Mouse (Mus musculus) bone marrow macrophage, adult 2 months (primary cell): Measurements from ENCODE around the gene Tbx1.

Experiments
- CTCF ChIP-seq: IDR thresholded peaks from 2 replicates; pipeline ENCODE4 v1.5.1; 2012; ENCODE audit warnings: low read depth, mild to moderate bottlenecking, low read length, moderate library complexity
- POLR2A ChIP-seq: IDR thresholded peaks from 2 replicates; pipeline ENCODE4 v1.6.1; 2012; ENCODE audit warnings: mild to moderate bottlenecking, low read depth, low read length, borderline replicate concordance

DNA sequence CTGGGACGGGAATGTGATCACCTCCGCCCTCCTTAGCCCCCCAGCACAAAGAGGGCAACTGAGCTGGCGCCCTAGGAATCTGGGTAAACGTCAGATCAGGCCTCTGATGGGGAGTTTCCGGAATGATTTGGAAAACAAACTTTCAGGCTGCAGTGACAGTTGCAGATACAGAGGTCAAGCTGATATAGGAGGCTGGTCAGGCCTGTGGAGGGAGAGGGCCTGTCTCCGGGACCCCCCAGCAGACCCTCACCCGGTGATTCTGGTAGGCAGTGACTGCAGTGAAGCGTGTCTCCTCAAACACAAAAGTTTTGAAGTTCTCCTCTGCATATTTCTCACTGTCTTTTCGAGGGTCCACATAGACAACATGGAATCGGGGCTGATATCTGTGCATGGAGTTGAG is 7.3 kb downstream of the Tbx1 start:
- TF ChIP-seq POLR2A = no peak
- TF ChIP-seq CTCF = no peak
